Mouse (Mus musculus) hindbrain, embryonic 14.5 days (tissue): ENCODE measurements around the gene Csde1. TPM values are rescaled to one million over a fixed set of nuclear protein-coding genes. Genes with fewer than 3 reads are reported as not detected.

Experiments used
- ATAC-seq: fragments of 200-750 bp; cut with Nextera tagmentation; 2 replicates; pipeline ENCODE4 v1.8.0; 2017; ENCODE audit warnings: moderate number of reproducible peaks, mild to moderate bottlenecking, moderate TSS enrichment, moderate library complexity; ENCODE audit not compliant: low FRiP score
- DNase-seq: peaks from one replicate; pipeline ENCODE4 v3.0.0-alpha.2; 2015; ENCODE audit warnings: low spot score
- H3K27ac ChIP-seq: fragments of 300-500 bp; sonication (generic); 2 replicates; pipeline ENCODE4 v1.5.1; 2014; ENCODE audit warnings: mild to moderate bottlenecking, moderate library complexity
- H3K27me3 ChIP-seq: fragments of 300-500 bp; sonication (generic); 2 replicates; pipeline ENCODE4 v1.6.1; 2014; ENCODE audit warnings: mild to moderate bottlenecking, low read length, mixed read lengths; ENCODE audit not compliant: control insufficient read depth, insufficient read depth
- H3K36me3 ChIP-seq: fragments of 300-500 bp; sonication (generic); replicated peaks from 2 replicates; pipeline ENCODE4 v1.6.1; 2014; ENCODE audit not compliant: control insufficient read depth, insufficient read depth
- H3K4me1 ChIP-seq: fragments of 300-500 bp; sonication (generic); replicated peaks from 2 replicates; pipeline ENCODE4 v1.6.1; 2014; ENCODE audit warnings: antibody characterized with exemption, low read length, mixed read lengths; ENCODE audit not compliant: control insufficient read depth, insufficient read depth
- H3K4me2 ChIP-seq: fragments of 300-500 bp; sonication (generic); replicated peaks from 2 replicates; pipeline ENCODE4 v1.6.1; 2014; ENCODE audit warnings: mild to moderate bottlenecking, moderate library complexity
- H3K4me3 ChIP-seq: fragments of 300-500 bp; sonication (generic); replicated peaks from 2 replicates; pipeline ENCODE4 v1.5.1; 2014; ENCODE audit warnings: mild to moderate bottlenecking, low read length
- H3K9ac ChIP-seq: fragments of 300-500 bp; sonication (generic); 2 replicates; pipeline ENCODE4 v1.6.1; 2014
- H3K9me3 ChIP-seq: fragments of 300-500 bp; sonication (generic); 2 replicates; pipeline ENCODE4 v1.6.1; 2016; ENCODE audit warnings: low read length; ENCODE audit not compliant: control insufficient read depth
- WGBS: fragments of 180-500 bp; shearing (Covaris S2); extraction: QIAGEN DNeasy Blood & Tissue Kit; methylation state at CpG from one replicate; pipeline ENCODE4 v1.1.7; 2014; 5-methylcytosine and 5-hydroxymethylcytosine counted together
- polyA plus RNA-seq: library from polyadenylated mRNA; unstranded; fragments of >200 nt; fragmentation: Nextera tagmentation; extraction: Ambion mirVana; gene quantifications from 2 replicates; pipeline ENCODE4 v1.2.1, GENCODE M21; 2014

The Csde1 gene
- polyA plus RNA-seq, 1 experiment from 2014 or later = 429 TPM

DNA sequence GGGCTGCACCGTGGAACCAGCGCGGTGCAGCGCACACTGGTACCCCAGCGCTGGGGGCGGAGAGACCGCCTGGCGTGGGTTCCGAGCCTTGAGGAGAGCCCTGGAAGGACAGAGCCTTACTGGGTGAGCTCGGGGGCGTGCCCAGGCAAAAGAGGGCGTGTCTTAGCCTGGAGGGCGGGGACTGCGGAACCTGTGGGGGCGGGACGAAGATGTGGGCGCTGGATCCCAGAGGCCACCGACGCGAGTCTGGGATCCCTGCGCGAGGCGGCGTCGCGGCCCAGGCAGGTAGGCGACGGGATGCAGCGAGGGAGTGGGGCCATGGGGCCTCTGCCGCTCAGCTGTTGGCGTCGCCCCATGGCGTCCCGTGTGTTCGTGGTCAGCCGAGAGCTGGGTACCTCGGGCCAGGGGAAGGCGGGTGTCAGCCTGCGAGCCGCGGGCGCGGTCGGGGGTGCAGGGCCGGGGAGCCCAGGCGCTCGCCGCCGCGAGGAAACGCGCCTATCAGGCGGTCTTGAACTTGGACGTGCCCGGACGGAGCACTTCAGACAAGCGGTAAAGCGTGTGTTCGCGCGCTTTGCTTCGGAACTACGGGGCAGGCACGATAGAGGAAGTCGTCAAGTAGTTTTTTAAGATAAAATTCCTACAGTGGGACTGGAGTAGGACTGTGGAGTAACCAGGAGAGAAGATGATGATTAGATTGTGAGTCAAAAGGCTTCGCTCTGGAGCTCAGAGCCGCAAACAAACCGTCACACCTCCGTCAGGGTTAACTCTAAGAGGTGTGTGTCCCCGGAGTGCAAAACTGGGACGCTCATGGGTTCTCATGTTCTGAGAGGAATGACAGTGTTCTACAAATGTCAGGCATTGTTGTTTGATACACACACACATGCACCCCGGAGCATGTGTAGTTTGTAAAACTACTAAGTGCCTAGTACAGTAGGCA is 82.5 kb downstream of the Csde1 start, which contains the start of gene Dennd2c:
Gene Dennd2c, plus strand, starts transcription at position 151 of the 937 bp plus-strand sequence.
- peak within 1 kb of the TSS; percentile 63 for H3K9ac ChIP-seq
- WGBS = 1% methylated on average over 72 of the region's 72 CpGs
- H3K27me3 ChIP-seq = peaks cover 30% of the 10 kb centered on the region
- ATAC-seq (peak; percentile 94), DNase-seq (peak; percentile 75)
- H3K9me3 ChIP-seq = no peaks in the 10 kb centered on the region
- peak within 1 kb of the TSS; percentile 96 for H3K4me2 ChIP-seq
- H3K36me3 ChIP-seq = no peaks in the 10 kb centered on the region
- H3K27ac ChIP-seq = no peak within 1 kb of the TSS
- peak within 1 kb of the TSS; percentile 66 for H3K4me3 ChIP-seq
- H3K4me1 ChIP-seq = peaks cover 8% of the 10 kb centered on the region; the same call in 1 of the 2 replicates

Other genes starting within 250 kb of the Csde1 start
- 0.31 and 0.50 TPM in 2 replicates for gene Tshb, start 237.7 kb upstream of the Csde1 start, polyA plus RNA-seq
- gene Sycp1, start 84.3 kb upstream of the Csde1 start, polyA plus RNA-seq = not detected in 2 replicates
- 0.07 and 0.09 TPM in 2 replicates for gene Nr1h5, start 56.3 kb upstream of the Csde1 start, polyA plus RNA-seq
- 67.0 TPM in 2 replicates for gene Sike1, start 24.7 kb upstream of the Csde1 start, polyA plus RNA-seq
- 87.5 and 93.1 TPM in 2 replicates for gene Nras, start 37.9 kb downstream of the Csde1 start, polyA plus RNA-seq
- gene Ampd1, start 53.6 kb downstream of the Csde1 start, polyA plus RNA-seq = not detected in 2 replicates
- gene Dennd2c, start 82.2 kb downstream of the Csde1 start, polyA plus RNA-seq = 1.3 TPM in 2 replicates
- gene Bcas2, start 151.2 kb downstream of the Csde1 start, polyA plus RNA-seq = 184 and 190 TPM in 2 replicates